Mouse (Mus musculus) megakaryocyte-erythroid progenitor cell, adult 5-6 weeks (primary cell): Measurements from ENCODE around the gene Ptgfrn. TPM values are rescaled to one million over a fixed set of nuclear protein-coding genes. Genes with fewer than 3 reads are reported as not detected.

ENCODE experiments used
- ATAC-seq: replicated peaks from 2 replicates; pipeline ENCODE4 v1.8.0; 2016; ENCODE audit warnings: mild to moderate bottlenecking, inconsistent platforms; ENCODE audit not compliant: severe bottlenecking, poor library complexity, low FRiP score, low TSS enrichment
- total RNA-seq, 2 experiments: library from RNA; stranded (forward) in 1 of 2; stranded (reverse) in 1 of 2; fragments of 200-1000, 215-1000 nt in 1 of 2; fragments of >200 nt in 1 of 2; fragmentation: Nextera tagmentation in 1 of 2; gene quantifications; 2 replicates each; pipeline ENCODE4 v1.2.3; 2014 to 2017

Ptgfrn gene
- total RNA-seq, 2 experiments from 2014 or later = not detected

- ATAC-seq = no peak
These were observed 14.2 kb downstream of the Ptgfrn start for GRCm38 (mm10) chr3:101095761-101096449.

GRCm38 (mm10) chr3:101092202-101092601 is 17.9 kb downstream of the Ptgfrn start:
- ATAC-seq = no peak

- ATAC-seq = no peak
These were observed 23.3 kb downstream of the Ptgfrn start for GRCm38 (mm10) chr3:101086584-101087445.

GRCm38 (mm10) chr3:101080925-101081324 is 29.2 kb downstream of the Ptgfrn start:
- ATAC-seq = no peak

GRCm38 (mm10) chr3:101078344-101078743 is 31.7 kb downstream of the Ptgfrn start:
- ATAC-seq = no peak

GRCm38 (mm10) chr3:101077710-101078100 is 32.4 kb downstream of the Ptgfrn start:
- ATAC-seq = no peak

- no peak for ATAC-seq
These were observed 32.9 kb downstream of the Ptgfrn start for GRCm38 (mm10) chr3:101076966-101077709.

GRCm38 (mm10) chr3:101075866-101076265 is 34.2 kb downstream of the Ptgfrn start:
- ATAC-seq = no peak

GRCm38 (mm10) chr3:101073384-101073783 is 36.7 kb downstream of the Ptgfrn start:
- ATAC-seq = no peak

GRCm38 (mm10) chr3:101072506-101073215 is 37.4 kb downstream of the Ptgfrn start:
- ATAC-seq = no peak

- no peak for ATAC-seq
These were observed 38.5 kb downstream of the Ptgfrn start for GRCm38 (mm10) chr3:101071576-101071975.

GRCm38 (mm10) chr3:101070796-101071235 is 39.3 kb downstream of the Ptgfrn start:
- ATAC-seq = no peak

- ATAC-seq = no peak
These were observed 39.8 kb downstream of the Ptgfrn start for GRCm38 (mm10) chr3:101070230-101070795.

- ATAC-seq = no peak
These were observed 41.4 kb downstream of the Ptgfrn start for GRCm38 (mm10) chr3:101068701-101069100.

GRCm38 (mm10) chr3:101066175-101066574 is 43.9 kb downstream of the Ptgfrn start:
- no peak for ATAC-seq

- ATAC-seq = no peak
These were observed 48.1 kb downstream of the Ptgfrn start for GRCm38 (mm10) chr3:101061865-101062585.

GRCm38 (mm10) chr3:101059214-101059613 is 50.9 kb downstream of the Ptgfrn start:
- ATAC-seq = no peak

- ATAC-seq = no peak
These were observed 51.9 kb downstream of the Ptgfrn start for GRCm38 (mm10) chr3:101058203-101058602.
